Mouse (Mus musculus) liver, adult 2 months (tissue): ENCODE data around the gene Uaca.

ENCODE experiments used
- CTCF ChIP-seq: fragments of 200-500 bp; IDR thresholded peaks from 2 replicates; pipeline ENCODE4 v1.5.1; 2011; ENCODE audit warnings: low read depth, low read length, control low read depth
- POLR2A ChIP-seq: fragments of 200-500 bp; IDR thresholded peaks from 2 replicates; pipeline ENCODE4 v1.6.1; 2011; ENCODE audit warnings: low read length, control low read depth; ENCODE audit not compliant: insufficient read depth; ENCODE audit errors: extremely low read depth

DNA sequence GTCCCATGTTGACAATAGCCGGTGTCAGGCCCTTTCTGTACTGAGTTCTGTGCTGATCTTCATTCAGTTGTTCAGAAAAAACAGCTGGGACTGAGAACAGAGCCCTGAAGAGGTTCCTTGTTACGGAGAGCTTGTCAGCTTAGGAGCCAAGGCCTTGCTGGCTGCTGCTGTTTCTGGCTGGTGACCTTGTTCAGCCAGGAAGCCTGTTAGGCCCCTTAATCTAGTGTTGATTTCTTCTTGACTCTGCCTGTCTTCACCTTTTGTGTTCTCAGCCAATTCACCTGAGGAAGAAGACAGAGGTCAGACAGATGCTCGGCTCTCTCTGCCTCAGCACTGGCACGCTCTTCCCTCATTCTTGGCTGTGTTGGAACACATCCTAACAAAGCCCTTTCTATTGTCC, 104.9 kb downstream of the Uaca start:
- no peak for TF ChIP-seq CTCF
- no peak for TF ChIP-seq POLR2A
